Mouse (Mus musculus): Measurements from ENCODE around the gene Nfe2l2. TPM values are rescaled to one million over a fixed set of nuclear protein-coding genes. Genes with fewer than 3 reads are reported as not detected.

Gene Nfe2l2
- polyA plus RNA-seq, 1 experiment, result 48.4 TPM

DNA sequence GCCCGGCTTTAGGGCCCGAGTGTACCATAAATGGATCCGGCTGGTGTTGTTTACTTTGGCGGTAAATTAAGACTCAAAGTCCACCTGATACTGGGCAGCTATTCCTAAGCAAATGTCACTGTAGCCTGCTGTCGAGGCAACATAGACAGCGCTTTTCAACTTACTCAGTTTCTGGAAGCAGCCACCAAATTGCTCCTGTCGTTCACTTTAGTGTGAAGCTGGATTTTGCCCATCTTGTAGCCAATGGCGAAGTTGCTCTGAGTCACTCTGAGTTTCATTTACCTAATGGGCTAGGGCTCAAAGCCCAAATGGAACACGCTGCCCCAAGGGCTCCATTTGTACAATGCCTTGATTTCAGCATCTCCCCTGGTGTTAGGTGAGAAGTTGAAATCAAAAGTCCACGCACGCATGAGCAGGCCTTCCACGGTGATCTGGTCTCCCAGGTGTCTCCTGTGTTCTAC is 71.7 kb downstream of the Nfe2l2 start:
- Histone ChIP-seq H3K4me3 (ENCODE audit: insufficient read depth, poor library complexity, severe bottlenecking) (no peak overlapping the region), H3K36me3 (ENCODE audit: control insufficient read depth, insufficient read depth) (no peaks in the 10 kb centered on the region), H3ac (ENCODE audit: control insufficient read depth, insufficient read length, low read depth) (no peak overlapping the region), H3K27me3 (ENCODE audit: control insufficient read depth, insufficient read depth, insufficient read length) (no peaks in the 10 kb centered on the region), H3K79me2 (ENCODE audit: control insufficient read depth, insufficient read depth) (no peaks in the 10 kb centered on the region), H3K79me3 (ENCODE audit: low read depth) (no peaks in the 10 kb centered on the region)
- TF ChIP-seq MYOG (IDR thresholded peaks at IDR 0.05; ENCODE audit: control insufficient read depth, extremely low read depth, insufficient read length) (no peak), MAX (IDR thresholded peaks at IDR 0.05) (no peak), CTCF (IDR thresholded peaks at IDR 0.05; ENCODE audit: control insufficient read depth, insufficient read depth, insufficient read length) (no peak), CEBPB (IDR thresholded peaks at IDR 0.05; ENCODE audit: low read depth) (no peak), MYOD1 (IDR thresholded peaks at IDR 0.05; ENCODE audit: control insufficient read depth, insufficient read length, low read depth) (no peak), FOSL1 (IDR thresholded peaks at IDR 0.05; ENCODE audit: insufficient read depth, low read length, poor library complexity, severe bottlenecking) (no peak), USF1 (IDR thresholded peaks at IDR 0.05; ENCODE audit: low read depth) (no peak)

DNA sequence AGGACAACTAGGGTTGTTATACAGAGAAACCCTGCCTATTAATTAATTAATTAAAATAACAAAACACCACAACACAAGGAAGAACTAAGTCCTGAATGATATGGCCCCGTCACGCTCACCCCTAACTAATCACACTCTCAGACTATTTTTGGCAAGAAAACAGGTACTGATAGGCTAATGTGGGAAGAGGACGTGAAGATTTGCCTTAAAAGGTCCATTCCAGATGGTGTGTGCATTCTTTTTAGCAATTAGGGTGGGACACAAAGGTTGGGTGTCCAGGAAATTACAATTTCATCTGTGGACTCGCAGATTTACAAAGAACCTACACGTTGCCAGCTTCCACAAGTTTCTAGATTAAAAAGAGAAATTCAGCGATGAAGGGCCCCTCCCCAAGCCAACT is 72.4 kb downstream of the Nfe2l2 start:
- Histone ChIP-seq H3K79me3 (ENCODE audit: low read depth) (no peaks in the 10 kb centered on the region), H3K27me3 (ENCODE audit: control insufficient read depth, insufficient read depth, insufficient read length) (no peaks in the 10 kb centered on the region), H3ac (ENCODE audit: control insufficient read depth, insufficient read length, low read depth) (no peak overlapping the region), H3K79me2 (ENCODE audit: control insufficient read depth, insufficient read depth) (no peaks in the 10 kb centered on the region), H3K36me3 (ENCODE audit: control insufficient read depth, insufficient read depth) (no peaks in the 10 kb centered on the region), H3K4me3 (ENCODE audit: insufficient read depth, poor library complexity, severe bottlenecking) (no peak overlapping the region)
- TF ChIP-seq MAX (IDR thresholded peaks at IDR 0.05), result no peak
- no peak for TF ChIP-seq USF1 (IDR thresholded peaks at IDR 0.05; ENCODE audit: low read depth)
- no peak for TF ChIP-seq CTCF (IDR thresholded peaks at IDR 0.05; ENCODE audit: control insufficient read depth, insufficient read depth, insufficient read length)
- no peak for TF ChIP-seq CEBPB (IDR thresholded peaks at IDR 0.05; ENCODE audit: low read depth)
- no peak for TF ChIP-seq MYOD1 (IDR thresholded peaks at IDR 0.05; ENCODE audit: control insufficient read depth, insufficient read length, low read depth)
- no peak for TF ChIP-seq MYOG (IDR thresholded peaks at IDR 0.05; ENCODE audit: control insufficient read depth, extremely low read depth, insufficient read length)
- no peak for TF ChIP-seq FOSL1 (IDR thresholded peaks at IDR 0.05; ENCODE audit: insufficient read depth, low read length, poor library complexity, severe bottlenecking)

GRCm38 (mm10) chr2:75631421-75631820 is 73.0 kb downstream of the Nfe2l2 start:
- H3K79me3 ChIP-seq (ENCODE audit: low read depth), result no peaks in the 10 kb centered on the region
- no peak overlapping the region for H3ac ChIP-seq (ENCODE audit: control insufficient read depth, insufficient read length, low read depth)
- no peak overlapping the region for H3K4me3 ChIP-seq (ENCODE audit: insufficient read depth, poor library complexity, severe bottlenecking)
- H3K79me2 ChIP-seq (ENCODE audit: control insufficient read depth, insufficient read depth), result no peaks in the 10 kb centered on the region
- no peaks in the 10 kb centered on the region for H3K27me3 ChIP-seq (ENCODE audit: control insufficient read depth, insufficient read depth, insufficient read length)
- TF ChIP-seq CEBPB (IDR thresholded peaks at IDR 0.05; ENCODE audit: low read depth) (no peak), MYOD1 (IDR thresholded peaks at IDR 0.05; ENCODE audit: control insufficient read depth, insufficient read length, low read depth) (no peak), USF1 (IDR thresholded peaks at IDR 0.05; ENCODE audit: low read depth) (no peak), MYOG (IDR thresholded peaks at IDR 0.05; ENCODE audit: control insufficient read depth, extremely low read depth, insufficient read length) (no peak), CTCF (IDR thresholded peaks at IDR 0.05; ENCODE audit: control insufficient read depth, insufficient read depth, insufficient read length) (no peak)
- no peaks in the 10 kb centered on the region for H3K36me3 ChIP-seq (ENCODE audit: control insufficient read depth, insufficient read depth)

DNA sequence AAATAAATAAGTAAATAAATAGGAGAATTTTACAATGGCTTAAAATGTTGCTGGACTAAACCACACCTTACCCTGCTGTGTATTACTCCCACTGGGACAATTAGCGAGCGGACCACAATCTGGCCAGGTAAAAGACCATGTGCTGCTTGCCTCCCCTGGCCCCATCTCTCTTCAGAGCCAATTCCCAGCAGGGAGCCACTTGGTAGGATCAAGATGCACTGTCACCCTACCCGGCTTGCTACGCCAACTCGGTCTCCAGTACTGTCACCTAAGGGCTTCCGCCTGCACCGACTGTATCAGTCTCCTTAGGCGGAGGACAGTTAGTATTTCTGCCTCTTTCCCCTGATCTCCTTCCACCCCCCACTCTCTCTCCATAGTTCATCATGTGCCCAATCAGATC is 76.0 kb downstream of the Nfe2l2 start:
- Histone ChIP-seq H3K36me3 (ENCODE audit: control insufficient read depth, insufficient read depth) (no peaks in the 10 kb centered on the region), H3K27me3 (ENCODE audit: control insufficient read depth, insufficient read depth, insufficient read length) (no peaks in the 10 kb centered on the region), H3K4me3 (ENCODE audit: insufficient read depth, poor library complexity, severe bottlenecking) (no peak overlapping the region), H3K79me2 (ENCODE audit: control insufficient read depth, insufficient read depth) (no peaks in the 10 kb centered on the region), H3ac (ENCODE audit: control insufficient read depth, insufficient read length, low read depth) (no peak overlapping the region), H3K79me3 (ENCODE audit: low read depth) (no peaks in the 10 kb centered on the region)
- TF ChIP-seq FOSL1 (IDR thresholded peaks at IDR 0.05; ENCODE audit: insufficient read depth, low read length, poor library complexity, severe bottlenecking), result no peak
- no peak for TF ChIP-seq MYOD1 (IDR thresholded peaks at IDR 0.05; ENCODE audit: control insufficient read depth, insufficient read length, low read depth)
- no peak for TF ChIP-seq MAX (IDR thresholded peaks at IDR 0.05)
- no peak for TF ChIP-seq CEBPB (IDR thresholded peaks at IDR 0.05; ENCODE audit: low read depth)
- TF ChIP-seq MYOG (IDR thresholded peaks at IDR 0.05; ENCODE audit: control insufficient read depth, extremely low read depth, insufficient read length), result no peak
- TF ChIP-seq CTCF (IDR thresholded peaks at IDR 0.05; ENCODE audit: control insufficient read depth, insufficient read depth, insufficient read length), result no peak
- TF ChIP-seq USF1 (IDR thresholded peaks at IDR 0.05; ENCODE audit: low read depth), result no peak

GRCm38 (mm10) chr2:75626597-75627440 is 77.6 kb downstream of the Nfe2l2 start:
- no peaks in the 10 kb centered on the region for H3K79me3 ChIP-seq (ENCODE audit: low read depth)
- H3K27me3 ChIP-seq (ENCODE audit: control insufficient read depth, insufficient read depth, insufficient read length), result no peaks in the 10 kb centered on the region
- H3K36me3 ChIP-seq (ENCODE audit: control insufficient read depth, insufficient read depth), result no peaks in the 10 kb centered on the region
- H3ac ChIP-seq (ENCODE audit: control insufficient read depth, insufficient read length, low read depth), result no peak overlapping the region
- H3K79me2 ChIP-seq (ENCODE audit: control insufficient read depth, insufficient read depth), result no peaks in the 10 kb centered on the region
- H3K4me3 ChIP-seq (ENCODE audit: insufficient read depth, poor library complexity, severe bottlenecking), result no peak overlapping the region
- TF ChIP-seq CEBPB (IDR thresholded peaks at IDR 0.05; ENCODE audit: low read depth) (no peak), MYOG (IDR thresholded peaks at IDR 0.05; ENCODE audit: control insufficient read depth, extremely low read depth, insufficient read length) (no peak), MYOD1 (IDR thresholded peaks at IDR 0.05; ENCODE audit: control insufficient read depth, insufficient read length, low read depth) (no peak), MAX (IDR thresholded peaks at IDR 0.05) (no peak), CTCF (IDR thresholded peaks at IDR 0.05; ENCODE audit: control insufficient read depth, insufficient read depth, insufficient read length) (no peak), USF1 (IDR thresholded peaks at IDR 0.05; ENCODE audit: low read depth) (no peak), FOSL1 (IDR thresholded peaks at IDR 0.05; ENCODE audit: insufficient read depth, low read length, poor library complexity, severe bottlenecking) (no peak)

Small RNA genes lying within 50 kb of the gene (microRNA-seq; reads per million reads assigned to microRNA genes)
- not detected for gene Gm24574 (ENCODE audit: borderline microRNAs expressed)

Other genes with a start within 250 kb of the Nfe2l2 start
- gene Hnrnpa3, start 45.4 kb downstream of the Nfe2l2 start, polyA plus RNA-seq (2012; fragmentation: generic; extraction: Trizol), result 341 TPM
- gene Agps, start 127.5 kb upstream of the Nfe2l2 start, polyA plus RNA-seq (2012; fragmentation: generic; extraction: Trizol), result 15.4 TPM
- gene Ttc30b, start 233.9 kb upstream of the Nfe2l2 start, polyA plus RNA-seq (2012; fragmentation: generic; extraction: Trizol), result 0.98 TPM